Mouse (Mus musculus) heart, postnatal 0 days (tissue): ENCODE measurements around the gene Gm28308. TPM values are rescaled to one million over a fixed set of nuclear protein-coding genes. Genes with fewer than 3 reads are reported as not detected.

Experiments used
- ATAC-seq: fragments of 200-750 bp; cut with Nextera tagmentation; 2 replicates; pipeline ENCODE4 v1.8.0; 2017; ENCODE audit warnings: low read depth, moderate number of reproducible peaks, moderate library complexity; ENCODE audit not compliant: insufficient read depth
- DNase-seq: peaks from one replicate; pipeline ENCODE4 v3.0.0-alpha.2; 2016; ENCODE audit warnings: low spot score
- H3K27ac ChIP-seq: fragments of 300-500 bp; sonication (generic); 2 replicates; pipeline ENCODE4 v1.5.1; 2014; ENCODE audit warnings: low read depth, mild to moderate bottlenecking
- H3K27me3 ChIP-seq: fragments of 300-500 bp; sonication (generic); 2 replicates; pipeline ENCODE4 v1.6.1; 2014; ENCODE audit warnings: low read length, mixed read lengths; ENCODE audit not compliant: control insufficient read depth, insufficient read depth
- H3K36me3 ChIP-seq: fragments of 300-500 bp; sonication (generic); replicated peaks from 2 replicates; pipeline ENCODE4 v1.6.1; 2014; ENCODE audit warnings: low read length, mixed read lengths; ENCODE audit not compliant: control insufficient read depth, insufficient read depth
- H3K4me1 ChIP-seq: fragments of 300-500 bp; sonication (generic); 2 replicates; pipeline ENCODE4 v1.6.1; 2014; ENCODE audit warnings: antibody characterized with exemption; ENCODE audit not compliant: control insufficient read depth, insufficient read depth
- H3K4me2 ChIP-seq: fragments of 300-500 bp; sonication (generic); 2 replicates; pipeline ENCODE4 v1.6.1; 2014; ENCODE audit warnings: low read depth, mild to moderate bottlenecking, low read length, moderate library complexity
- H3K4me3 ChIP-seq: fragments of 300-500 bp; sonication (generic); 2 replicates; pipeline ENCODE4 v1.5.1; 2014; ENCODE audit warnings: low read depth, low read length
- H3K9ac ChIP-seq: fragments of 300-500 bp; sonication (generic); replicated peaks from 2 replicates; pipeline ENCODE4 v1.6.1; 2014; ENCODE audit warnings: low read depth, low read length, mixed read lengths
- H3K9me3 ChIP-seq: fragments of 300-500 bp; sonication (generic); replicated peaks from 2 replicates; pipeline ENCODE4 v1.6.1; 2016; ENCODE audit warnings: low read length; ENCODE audit not compliant: control insufficient read depth
- CTCF ChIP-seq: IDR thresholded peaks from 2 replicates; pipeline ENCODE4 v1.5.1; 2016; ENCODE audit warnings: antibody characterized with exemption, control low read depth, low read depth
- EP300 ChIP-seq: IDR thresholded peaks from 2 replicates; pipeline ENCODE4 v1.6.1; 2016; ENCODE audit warnings: antibody characterized with exemption, low read depth
- WGBS: fragments of 180-500 bp; shearing (Covaris S2); extraction: QIAGEN DNeasy Blood & Tissue Kit; methylation state at CpG from one replicate; pipeline ENCODE4 v1.1.7; 2014; 5-methylcytosine and 5-hydroxymethylcytosine counted together
- polyA plus RNA-seq: library from polyadenylated mRNA; unstranded; fragments of >200 nt; fragmentation: Nextera tagmentation; extraction: Ambion mirVana; gene quantifications from 2 replicates; pipeline ENCODE4 v1.2.1, GENCODE M21; 2015
- total RNA-seq: library from RNA; depleted of rRNA; stranded (reverse); fragments of >200 nt; gene quantifications from 2 replicates; pipeline ENCODE4 v1.2.3, GENCODE M21; 2014; ENCODE audit warnings: low replicate concordance

Gene Gm28308
- total and polyA plus RNA-seq, 2 experiments from 2014 or later, result not detected

DNA sequence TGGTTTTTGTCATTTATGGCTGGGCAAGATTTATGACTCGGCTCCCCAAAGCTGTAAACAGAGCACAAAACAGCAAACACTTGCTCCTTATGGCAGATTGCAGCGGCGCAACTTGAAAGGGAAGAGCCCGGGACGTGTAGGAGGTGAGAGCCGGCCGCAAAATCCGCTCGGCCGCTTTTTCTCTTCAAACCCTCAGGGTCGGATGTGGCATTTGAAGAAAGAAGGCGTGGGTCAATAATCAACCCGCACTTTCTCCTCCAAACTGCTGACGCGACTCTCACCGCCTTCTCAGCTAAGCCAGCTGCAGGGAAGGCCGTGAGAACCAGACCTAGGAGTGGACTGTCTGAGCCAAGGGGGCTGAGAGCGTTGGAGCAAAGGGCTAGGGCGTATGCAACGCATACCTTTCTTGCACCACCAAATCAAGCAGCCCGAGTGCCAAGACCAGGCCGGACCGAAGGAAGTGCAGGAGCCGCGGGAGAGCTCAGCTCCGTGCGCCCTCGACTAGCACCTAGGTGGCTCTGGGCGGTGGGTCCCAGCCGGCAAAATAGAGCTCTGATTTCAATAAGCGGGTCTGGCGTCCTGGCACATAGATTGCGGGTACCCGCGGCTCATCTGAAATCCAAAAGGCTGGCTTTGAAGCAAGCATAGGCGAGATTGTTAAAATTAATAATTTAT, 35.9 kb downstream of the Gm28308 start, which contains the start of gene 5730596B20Rik:
Gene 5730596B20Rik, plus strand, starts transcription at position 438 of the 675 bp plus-strand sequence.
- TF ChIP-seq EP300 (no peak), CTCF (no peak)
- Histone ChIP-seq H3K27me3 (peaks cover 99% of the 10 kb centered on the region), H3K9me3 (no peaks in the 10 kb centered on the region), H3K4me3 (peak within 1 kb of the TSS; percentile 43), H3K4me1 (0 out of 2 replicates have a peak, but pooled peaks cover 3% of the 10 kb centered on the region), H3K27ac (no peak within 1 kb of the TSS), H3K36me3 (no peaks in the 10 kb centered on the region), H3K4me2 (peak within 1 kb of the TSS; percentile 44), H3K9ac (no peak within 1 kb of the TSS)
- no peak for DNase-seq
- WGBS, result 3% methylated on average over 36 of the region's 36 CpGs
- no peak for ATAC-seq

DNA sequence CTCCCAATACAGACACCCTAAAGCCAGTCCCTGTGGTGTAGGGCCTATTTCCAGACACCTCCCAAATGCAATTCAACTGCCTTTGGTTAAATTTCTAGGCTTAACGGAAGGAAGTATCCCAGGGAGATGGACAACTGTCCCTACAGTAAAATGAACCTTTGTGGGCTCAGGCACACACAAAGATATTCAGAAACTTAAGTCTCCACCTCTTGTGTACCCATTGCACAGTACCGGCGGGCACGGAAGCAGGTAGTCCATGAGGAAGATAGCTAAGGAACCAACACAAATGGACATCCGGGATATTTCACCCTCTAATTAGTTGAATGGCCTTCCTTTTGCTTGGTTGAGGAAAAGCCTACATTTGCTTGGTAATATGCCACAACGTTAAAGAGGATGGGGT, 36.7 kb downstream of the Gm28308 start:
- H3K27ac ChIP-seq, result no peak overlapping the region
- 0 out of 2 replicates have a peak, but pooled peaks cover 3% of the 10 kb centered on the region for H3K4me1 ChIP-seq
- H3K9me3 ChIP-seq, result no peaks in the 10 kb centered on the region
- WGBS, result 9% methylated on average over 6 of the region's 6 CpGs
- no peaks in the 10 kb centered on the region for H3K36me3 ChIP-seq
- H3K27me3 ChIP-seq, result peaks cover 99% of the 10 kb centered on the region
- no peak for ATAC-seq
- H3K9ac ChIP-seq, result no peak overlapping the region
- H3K4me3 ChIP-seq, result peak overlapping the region; percentile 43
- no peak for DNase-seq
- TF ChIP-seq EP300, result no peak
- no peak for TF ChIP-seq CTCF
- H3K4me2 ChIP-seq, result peak overlapping the region; percentile 44

DNA sequence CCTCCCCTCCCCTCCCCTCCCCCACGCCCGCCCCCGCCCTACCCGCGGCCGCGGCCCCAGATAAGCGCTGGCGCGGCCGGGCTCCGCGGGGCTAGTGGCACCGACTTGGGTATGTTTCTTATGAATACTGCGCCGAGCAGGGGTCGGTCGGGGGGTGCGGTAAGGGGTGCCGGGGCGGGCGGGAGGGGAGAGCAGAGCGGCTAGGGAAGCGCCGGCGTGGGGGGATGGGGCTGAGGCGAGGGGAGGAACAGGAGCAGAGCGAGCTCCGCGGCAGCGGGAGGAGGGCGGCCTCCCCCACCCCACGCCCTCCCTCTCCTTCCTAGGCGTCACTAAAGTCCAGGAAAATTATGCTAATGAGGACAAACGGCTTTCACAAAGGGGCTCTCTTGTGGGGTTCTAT, 37.3 kb downstream of the Gm28308 start:
- Histone ChIP-seq H3K27ac (peak overlapping the region; percentile 67), H3K4me1 (0 out of 2 replicates have a peak, but pooled peaks cover 3% of the 10 kb centered on the region), H3K9ac (peak overlapping the region; percentile 44; the same call in 1 of the 2 replicates), H3K36me3 (no peaks in the 10 kb centered on the region), H3K9me3 (no peaks in the 10 kb centered on the region), H3K4me3 (peak overlapping the region; percentile 43), H3K27me3 (peaks cover 99% of the 10 kb centered on the region), H3K4me2 (peak overlapping the region; percentile 44)
- ATAC-seq (no peak), DNase-seq (no peak)
- WGBS, result 1% methylated on average over 15 of the region's 35 CpGs
- no peak for TF ChIP-seq CTCF
- TF ChIP-seq EP300, result no peak

DNA sequence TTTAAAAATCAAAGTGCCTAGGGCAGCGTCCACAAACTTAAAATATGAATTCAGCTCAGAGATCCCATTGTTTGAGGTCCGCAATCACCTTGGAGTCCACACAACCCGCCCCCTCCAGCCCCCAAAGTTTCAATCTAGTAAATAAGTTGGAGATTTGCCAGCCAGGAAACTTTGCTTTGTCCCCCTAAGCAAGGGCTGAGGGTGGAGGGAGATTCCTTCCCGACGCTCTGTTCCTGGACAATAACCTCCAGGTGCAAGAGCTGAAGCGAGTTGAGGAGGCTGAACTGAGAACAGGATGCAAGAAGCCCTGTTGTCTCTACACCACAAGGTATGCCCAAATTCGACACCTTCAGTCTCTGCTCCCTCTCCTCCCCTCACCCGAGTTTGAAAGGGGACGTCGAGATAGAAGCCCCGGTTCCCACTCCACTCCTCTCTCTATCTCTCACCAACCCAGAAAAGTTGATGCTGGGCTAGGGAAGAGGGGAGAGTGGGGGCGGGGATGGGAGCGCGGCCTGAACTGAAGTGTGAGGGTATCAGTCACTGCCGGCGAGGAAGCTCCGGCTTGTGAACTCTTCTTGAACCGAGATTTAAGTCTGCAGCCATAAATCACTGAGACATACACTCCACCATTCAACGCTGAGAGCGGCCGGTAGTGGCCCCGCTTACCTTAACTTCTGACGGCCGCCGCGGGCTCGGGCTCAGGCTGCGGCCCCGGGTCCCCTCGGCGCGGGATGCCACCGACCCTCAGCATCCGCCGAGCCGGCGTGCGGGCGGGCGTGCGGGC, 38.0 kb downstream of the Gm28308 start:
- DNase-seq, result no peak
- Histone ChIP-seq H3K4me1 (0 out of 2 replicates have a peak, but pooled peaks cover 3% of the 10 kb centered on the region), H3K36me3 (no peaks in the 10 kb centered on the region), H3K4me3 (peak overlapping the region; percentile 43), H3K4me2 (peak overlapping the region; percentile 44), H3K9me3 (no peaks in the 10 kb centered on the region), H3K27me3 (peaks cover 99% of the 10 kb centered on the region), H3K27ac (peak overlapping the region; percentile 67), H3K9ac (peak overlapping the region; percentile 44; the same call in 1 of the 2 replicates)
- TF ChIP-seq EP300 (no peak), CTCF (no peak)
- 2% methylated on average over 41 of the region's 41 CpGs for WGBS
- ATAC-seq, result no peak

DNA sequence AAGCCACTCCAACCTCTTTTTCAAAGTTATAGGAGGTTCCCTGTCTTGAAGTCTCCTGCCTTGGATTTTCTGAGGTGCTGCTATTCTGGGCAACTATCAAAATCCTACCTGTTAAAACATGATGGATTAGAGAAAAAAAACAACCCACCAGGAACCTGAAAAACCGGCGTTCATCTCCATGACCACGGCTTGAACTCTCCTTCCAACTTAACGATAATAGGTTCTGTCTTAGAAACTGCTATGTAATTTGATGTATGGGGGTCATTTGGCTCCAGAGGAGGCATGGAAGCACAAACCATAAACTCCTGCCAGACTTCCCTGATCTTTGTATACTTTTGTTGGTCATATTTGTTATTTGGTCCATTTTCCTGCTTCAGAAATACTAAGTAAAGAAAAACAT, 39.5 kb downstream of the Gm28308 start:
- Histone ChIP-seq H3K4me2 (no peak overlapping the region), H3K36me3 (no peaks in the 10 kb centered on the region), H3K27ac (no peak overlapping the region), H3K9me3 (no peaks in the 10 kb centered on the region), H3K4me3 (no peak overlapping the region), H3K4me1 (0 out of 2 replicates have a peak, but pooled peaks cover 3% of the 10 kb centered on the region), H3K9ac (no peak overlapping the region), H3K27me3 (peaks cover 99% of the 10 kb centered on the region)
- no peak for TF ChIP-seq CTCF
- no peak for TF ChIP-seq EP300
- DNase-seq (no peak), ATAC-seq (no peak)
- 7% methylated on average over 4 of the region's 4 CpGs for WGBS
